Mouse (Mus musculus) ES-Bruce4 (cell line): ENCODE results near the gene Gimap8.

ENCODE experiments used
- CTCF ChIP-seq: IDR thresholded peaks from one replicate; pipeline ENCODE4 v1.8.1; 2011; ENCODE audit warnings: low read depth, low read length
- EP300 ChIP-seq: IDR thresholded peaks from 2 replicates; pipeline ENCODE4 v1.6.1; 2011; ENCODE audit warnings: low read depth, low read length; ENCODE audit not compliant: insufficient read depth
- POLR2A ChIP-seq: IDR thresholded peaks from one replicate; pipeline ENCODE4 v1.8.1; 2011; ENCODE audit warnings: low read length; ENCODE audit not compliant: insufficient read depth

DNA sequence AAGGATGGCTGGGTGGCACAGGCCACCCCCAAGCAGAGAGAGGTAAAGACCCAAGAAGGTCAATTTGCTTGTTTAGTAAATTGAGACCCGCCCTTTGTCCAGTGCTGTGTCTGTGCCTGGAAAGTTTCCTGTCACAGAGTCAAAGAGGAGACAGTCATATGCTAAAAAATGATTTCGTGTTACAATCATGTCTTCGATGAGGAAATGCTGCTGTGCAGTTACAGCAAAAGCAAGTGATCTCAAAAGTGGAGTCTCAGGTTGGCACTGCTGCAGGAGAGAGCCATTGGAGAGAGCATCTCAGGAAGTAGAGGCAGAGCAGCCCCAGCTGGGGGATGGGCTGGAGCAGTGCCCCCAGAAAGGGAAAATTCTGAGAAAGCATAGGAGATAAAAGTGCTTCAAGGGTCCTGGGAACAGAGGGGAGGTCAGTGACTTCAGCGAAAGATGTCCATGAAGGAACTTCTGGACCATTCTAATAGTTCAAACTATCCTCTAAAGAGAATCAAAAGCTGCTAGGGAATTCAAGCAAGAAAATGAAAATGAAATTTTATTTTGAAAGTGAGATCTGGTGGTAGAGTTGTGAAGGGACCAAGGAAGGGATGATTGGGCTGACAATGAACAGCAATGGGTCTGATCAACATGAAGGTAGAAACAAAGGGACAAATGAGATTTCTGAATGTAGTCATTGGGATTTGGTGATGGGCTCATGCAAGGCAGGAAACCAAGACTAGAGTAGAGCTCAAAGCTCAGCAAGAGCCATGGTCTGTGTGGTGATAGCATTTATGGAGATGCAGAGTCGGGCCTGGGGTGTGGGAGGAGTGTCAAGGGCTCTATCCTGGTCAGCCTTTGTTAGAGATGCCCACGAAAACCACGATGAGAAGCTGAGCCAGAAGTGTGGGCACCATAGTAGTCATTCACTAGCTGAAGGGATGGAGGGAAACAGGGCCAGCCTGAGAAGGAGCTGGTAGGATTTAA is 38.9 kb downstream of the Gimap8 start:
- TF ChIP-seq CTCF = no peak
- TF ChIP-seq POLR2A = no peak
- TF ChIP-seq EP300 = no peak
